Mouse (Mus musculus): ENCODE data around the gene Jpt1. TPM values are rescaled to one million over a fixed set of nuclear protein-coding genes. Genes with fewer than 3 reads are reported as not detected.

Gene Jpt1
- polyA plus RNA-seq, 1 experiment = 163 TPM

DNA sequence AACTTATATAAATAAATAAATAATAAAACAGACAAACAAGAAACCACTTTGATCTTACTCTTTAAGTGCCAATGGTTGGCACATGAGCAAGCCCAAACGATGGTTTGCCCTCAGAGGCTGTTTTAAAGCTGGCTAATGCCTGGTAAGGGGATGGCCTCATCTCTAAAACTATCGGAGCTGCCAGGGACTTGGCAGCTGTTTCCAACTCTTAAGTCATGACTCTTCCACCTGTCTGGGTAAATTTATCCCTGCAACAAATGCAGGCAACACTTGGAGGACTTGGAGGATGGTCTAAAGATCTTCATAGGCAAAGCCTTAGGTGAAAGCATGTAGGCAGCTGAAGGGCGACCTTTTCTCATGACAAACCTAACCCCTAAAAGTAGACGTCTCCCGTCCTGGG lies 2.8 kb upstream of the Jpt1 start:
- Histone ChIP-seq H3K9me3 (replicated peaks; ENCODE audit: control insufficient read depth, insufficient read depth, low read length, poor library complexity, severe bottlenecking) (peaks cover 5% of the 10 kb centered on the region), H3K4me3 (ENCODE audit: low read depth, low read length) (no peak overlapping the region), H3K36me3 (ENCODE audit: control insufficient read depth, insufficient read depth, low read length, poor library complexity, severe bottlenecking) (peaks cover 4% of the 10 kb centered on the region; the same call in 1 of the 2 replicates), H3K27ac (ENCODE audit: insufficient read depth, low read length) (no peak overlapping the region), H3K4me1 (ENCODE audit: control insufficient read depth, insufficient read depth, low read length) (no peaks in the 10 kb centered on the region), H3K27me3 (ENCODE audit: control insufficient read depth, insufficient read depth, low read length, poor library complexity, severe bottlenecking) (no peaks in the 10 kb centered on the region), H3K9ac (ENCODE audit: low read depth, poor library complexity, severe bottlenecking) (no peak overlapping the region)
- TF ChIP-seq CTCF (IDR thresholded peaks at IDR 0.05; ENCODE audit: low read depth, low read length) (no peak), POLR2A (IDR thresholded peaks at IDR 0.05; ENCODE audit: insufficient read depth, low read length) (no peak), EP300 (IDR thresholded peaks at IDR 0.05; ENCODE audit: insufficient read depth, low read depth, low read length) (no peak)

DNA sequence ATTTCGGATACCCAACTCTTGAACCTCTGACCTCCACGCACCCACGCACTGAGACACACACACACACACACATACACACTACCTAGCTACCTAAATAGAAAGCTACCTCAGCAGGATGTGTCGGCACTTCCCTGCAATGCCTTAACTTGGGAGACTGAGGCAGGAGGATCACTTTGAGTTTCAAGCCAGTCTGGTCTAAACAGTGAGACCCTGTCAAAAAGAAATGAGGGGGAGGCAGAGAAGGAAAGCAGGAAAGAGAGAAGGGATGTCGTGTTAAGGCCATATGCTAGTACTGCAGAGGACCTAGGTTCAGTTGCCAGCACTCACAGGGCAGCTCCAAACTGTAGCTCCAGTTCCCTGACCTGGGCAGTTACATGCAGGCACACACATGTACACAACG lies 834 bp upstream of the Jpt1 start:
- Histone ChIP-seq H3K4me1 (ENCODE audit: control insufficient read depth, insufficient read depth, low read length) (no peaks in the 10 kb centered on the region), H3K9ac (ENCODE audit: low read depth, poor library complexity, severe bottlenecking) (no peak overlapping the region), H3K9me3 (replicated peaks; ENCODE audit: control insufficient read depth, insufficient read depth, low read length, poor library complexity, severe bottlenecking) (peaks cover 5% of the 10 kb centered on the region), H3K4me3 (ENCODE audit: low read depth, low read length) (no peak overlapping the region), H3K27ac (ENCODE audit: insufficient read depth, low read length) (no peak overlapping the region), H3K27me3 (ENCODE audit: control insufficient read depth, insufficient read depth, low read length, poor library complexity, severe bottlenecking) (no peaks in the 10 kb centered on the region), H3K36me3 (ENCODE audit: control insufficient read depth, insufficient read depth, low read length, poor library complexity, severe bottlenecking) (peaks cover 4% of the 10 kb centered on the region; the same call in 1 of the 2 replicates)
- TF ChIP-seq CTCF (IDR thresholded peaks at IDR 0.05; ENCODE audit: low read depth, low read length) (no peak), EP300 (IDR thresholded peaks at IDR 0.05; ENCODE audit: insufficient read depth, low read depth, low read length) (no peak), POLR2A (IDR thresholded peaks at IDR 0.05; ENCODE audit: insufficient read depth, low read length) (no peak)

DNA sequence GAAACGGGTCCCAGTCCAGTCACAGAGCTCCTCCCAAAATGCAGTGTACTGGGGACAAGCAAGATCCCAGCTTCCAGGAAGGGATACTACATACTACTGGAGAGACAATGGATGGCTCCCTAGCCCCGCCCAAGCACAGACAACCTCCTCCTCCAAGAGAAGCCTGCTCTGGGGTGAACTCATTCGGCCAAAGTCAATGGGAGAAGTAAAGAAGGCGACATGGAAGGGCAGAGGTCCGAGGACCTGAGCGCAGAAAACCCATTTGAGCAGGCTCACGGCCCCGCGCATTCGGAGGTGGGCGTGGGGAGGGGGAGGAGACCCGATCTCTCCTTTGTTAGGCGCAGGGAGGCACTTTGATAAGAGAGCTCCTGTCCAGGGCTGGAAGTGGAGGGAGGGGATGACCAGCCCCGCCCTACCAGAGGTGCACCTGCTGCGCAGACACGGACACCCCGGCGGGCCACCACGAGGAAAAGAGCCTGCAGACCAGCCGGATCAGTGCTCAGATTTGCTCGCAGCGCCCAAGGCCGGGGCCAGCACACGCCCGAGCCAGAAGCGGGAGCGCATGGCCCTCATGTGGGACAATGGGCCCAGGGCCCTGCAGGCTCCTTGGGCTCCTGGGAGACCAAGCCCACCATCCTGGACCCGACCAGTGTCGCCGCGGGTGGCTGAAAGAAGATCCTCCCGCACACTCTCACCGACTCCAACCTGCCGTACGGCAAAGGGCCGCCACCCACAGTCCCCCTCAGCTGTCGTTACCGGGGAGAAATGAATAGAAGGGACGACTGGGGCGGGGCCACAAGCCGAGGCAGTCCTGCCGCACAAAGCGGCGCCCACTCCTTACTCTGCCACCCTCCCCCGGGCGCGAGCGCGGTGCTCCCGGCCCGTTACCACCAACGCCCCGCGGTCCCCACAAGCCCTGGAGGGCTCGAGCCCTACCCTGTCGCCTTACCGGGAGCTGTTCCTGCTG lies 633 bp downstream of the Jpt1 start:
- Histone ChIP-seq H3K36me3 (ENCODE audit: control insufficient read depth, insufficient read depth, low read length, poor library complexity, severe bottlenecking) (peaks cover 4% of the 10 kb centered on the region; the same call in 1 of the 2 replicates), H3K4me3 (ENCODE audit: low read depth, low read length) (peak overlapping the region; percentile 96), H3K27ac (ENCODE audit: insufficient read depth, low read length) (peak overlapping the region; percentile 27), H3K9ac (ENCODE audit: low read depth, poor library complexity, severe bottlenecking) (peak overlapping the region; percentile 91), H3K27me3 (ENCODE audit: control insufficient read depth, insufficient read depth, low read length, poor library complexity, severe bottlenecking) (no peaks in the 10 kb centered on the region), H3K9me3 (replicated peaks; ENCODE audit: control insufficient read depth, insufficient read depth, low read length, poor library complexity, severe bottlenecking) (peaks cover 5% of the 10 kb centered on the region), H3K4me1 (ENCODE audit: control insufficient read depth, insufficient read depth, low read length) (no peaks in the 10 kb centered on the region)
- TF ChIP-seq EP300 (IDR thresholded peaks at IDR 0.05; ENCODE audit: insufficient read depth, low read depth, low read length) (no peak), CTCF (IDR thresholded peaks at IDR 0.05; ENCODE audit: low read depth, low read length) (no peak), POLR2A (IDR thresholded peaks at IDR 0.05; ENCODE audit: insufficient read depth, low read length) (no peak)

GRCm38 (mm10) chr11:115512407-115513183 lies 1.6 kb downstream of the Jpt1 start:
- H3K9ac ChIP-seq (ENCODE audit: low read depth, poor library complexity, severe bottlenecking) = no peak overlapping the region
- H3K36me3 ChIP-seq (ENCODE audit: control insufficient read depth, insufficient read depth, low read length, poor library complexity, severe bottlenecking) = peaks cover 4% of the 10 kb centered on the region; the same call in 1 of the 2 replicates
- H3K27ac ChIP-seq (ENCODE audit: insufficient read depth, low read length) = no peak overlapping the region
- H3K9me3 ChIP-seq (replicated peaks; ENCODE audit: control insufficient read depth, insufficient read depth, low read length, poor library complexity, severe bottlenecking) = peaks cover 5% of the 10 kb centered on the region
- no peaks in the 10 kb centered on the region for H3K4me1 ChIP-seq (ENCODE audit: control insufficient read depth, insufficient read depth, low read length)
- TF ChIP-seq EP300 (IDR thresholded peaks at IDR 0.05; ENCODE audit: insufficient read depth, low read depth, low read length) = no peak
- TF ChIP-seq POLR2A (IDR thresholded peaks at IDR 0.05; ENCODE audit: insufficient read depth, low read length) = no peak
- TF ChIP-seq CTCF (IDR thresholded peaks at IDR 0.05; ENCODE audit: low read depth, low read length) = no peak
- H3K27me3 ChIP-seq (ENCODE audit: control insufficient read depth, insufficient read depth, low read length, poor library complexity, severe bottlenecking) = no peaks in the 10 kb centered on the region
- peak overlapping the region; percentile 96 for H3K4me3 ChIP-seq (ENCODE audit: low read depth, low read length)

DNA sequence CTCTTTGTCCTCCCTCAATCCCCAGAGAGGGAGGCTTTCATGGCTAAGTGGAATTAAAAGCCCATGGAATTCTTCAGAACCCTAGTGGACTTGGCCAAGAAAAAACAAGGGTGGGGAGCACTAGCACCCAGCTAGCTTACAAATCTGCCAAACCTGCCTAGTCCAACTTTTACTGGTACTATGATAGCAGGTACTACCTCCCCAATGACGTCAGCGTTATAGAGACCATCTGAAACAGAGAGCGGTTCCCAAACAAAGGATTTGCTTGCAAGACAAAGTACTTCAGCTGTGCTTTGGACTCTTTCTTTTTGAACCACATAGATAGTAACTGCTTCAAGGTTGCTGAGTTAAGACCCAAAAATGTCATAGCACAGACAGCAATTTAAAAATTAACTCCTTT lies 2.2 kb downstream of the Jpt1 start:
- no peak overlapping the region for H3K27ac ChIP-seq (ENCODE audit: insufficient read depth, low read length)
- H3K27me3 ChIP-seq (ENCODE audit: control insufficient read depth, insufficient read depth, low read length, poor library complexity, severe bottlenecking) = no peaks in the 10 kb centered on the region
- H3K9ac ChIP-seq (ENCODE audit: low read depth, poor library complexity, severe bottlenecking) = no peak overlapping the region
- no peak overlapping the region for H3K4me3 ChIP-seq (ENCODE audit: low read depth, low read length)
- H3K36me3 ChIP-seq (ENCODE audit: control insufficient read depth, insufficient read depth, low read length, poor library complexity, severe bottlenecking) = peaks cover 4% of the 10 kb centered on the region; the same call in 1 of the 2 replicates
- H3K9me3 ChIP-seq (replicated peaks; ENCODE audit: control insufficient read depth, insufficient read depth, low read length, poor library complexity, severe bottlenecking) = peaks cover 5% of the 10 kb centered on the region
- no peaks in the 10 kb centered on the region for H3K4me1 ChIP-seq (ENCODE audit: control insufficient read depth, insufficient read depth, low read length)
- TF ChIP-seq POLR2A (IDR thresholded peaks at IDR 0.05; ENCODE audit: insufficient read depth, low read length) = no peak
- no peak for TF ChIP-seq EP300 (IDR thresholded peaks at IDR 0.05; ENCODE audit: insufficient read depth, low read depth, low read length)
- TF ChIP-seq CTCF (IDR thresholded peaks at IDR 0.05; ENCODE audit: low read depth, low read length) = no peak
